Mouse (Mus musculus) CD4-positive helper T cell, adult 2 months (primary cell): Measurements from ENCODE around the gene Xrcc1.
"Not testable (repeated sequence)": the region's sequence is repeated elsewhere in the genome, so short reads cannot be mapped to it uniquely, and the experiment has no call there.

Source experiments
- DNase-seq: peaks from one replicate; pipeline ENCODE4 v3.0.0-alpha.2; 2012; ENCODE audit warnings: low read depth, missing footprints, low spot score

Gene Xrcc1

DNA sequence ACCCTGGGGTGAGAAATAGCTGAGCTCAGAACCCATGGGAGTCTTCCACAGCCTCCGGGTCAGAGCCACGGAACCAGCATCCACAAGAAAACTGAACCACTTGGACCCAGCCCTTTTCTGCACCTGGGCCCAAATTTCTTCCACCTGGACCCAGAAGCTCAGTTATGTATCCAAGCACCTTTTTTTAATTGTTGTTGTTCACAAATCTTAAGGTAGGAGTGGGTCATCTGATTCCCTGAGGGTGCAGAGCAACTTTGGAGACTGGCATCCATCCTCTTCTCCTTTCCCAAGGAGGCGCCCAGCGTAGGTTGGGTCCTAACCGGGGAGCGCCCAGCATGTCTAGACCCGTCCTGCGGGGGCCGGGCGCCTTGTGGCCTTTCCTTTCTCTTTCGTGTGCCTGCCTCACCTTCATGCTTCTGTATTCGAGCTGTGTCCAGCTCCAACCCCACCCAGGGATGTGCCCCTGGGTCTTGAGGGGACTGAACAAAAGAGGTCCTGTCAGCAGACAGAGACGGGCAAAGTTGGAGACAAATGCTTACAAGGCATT is at the start of gene Xrcc1, which contains the start of gene Pinlyp:
Gene Xrcc1 (plus strand): TSS at position 222 of the 547 bp plus-strand sequence.
Gene Pinlyp (minus strand): TSS at position 51 of the 547 bp plus-strand sequence.
- DNase-seq: peak; percentile 22

- no peak for DNase-seq
Observed at GRCm38 (mm10) chr7:24499856-24500577, 46.1 kb upstream of the Xrcc1 start.

- peak; percentile 47 for DNase-seq
Observed at GRCm38 (mm10) chr7:24500929-24501328, 45.2 kb upstream of the Xrcc1 start.

GRCm38 (mm10) chr7:24501492-24501891 is 44.6 kb upstream of the Xrcc1 start:
- DNase-seq: no peak

- no peak for DNase-seq
Observed at GRCm38 (mm10) chr7:24504004-24504403, 42.1 kb upstream of the Xrcc1 start.

- DNase-seq: no peak
Observed at GRCm38 (mm10) chr7:24504868-24505267, 41.2 kb upstream of the Xrcc1 start.

DNA sequence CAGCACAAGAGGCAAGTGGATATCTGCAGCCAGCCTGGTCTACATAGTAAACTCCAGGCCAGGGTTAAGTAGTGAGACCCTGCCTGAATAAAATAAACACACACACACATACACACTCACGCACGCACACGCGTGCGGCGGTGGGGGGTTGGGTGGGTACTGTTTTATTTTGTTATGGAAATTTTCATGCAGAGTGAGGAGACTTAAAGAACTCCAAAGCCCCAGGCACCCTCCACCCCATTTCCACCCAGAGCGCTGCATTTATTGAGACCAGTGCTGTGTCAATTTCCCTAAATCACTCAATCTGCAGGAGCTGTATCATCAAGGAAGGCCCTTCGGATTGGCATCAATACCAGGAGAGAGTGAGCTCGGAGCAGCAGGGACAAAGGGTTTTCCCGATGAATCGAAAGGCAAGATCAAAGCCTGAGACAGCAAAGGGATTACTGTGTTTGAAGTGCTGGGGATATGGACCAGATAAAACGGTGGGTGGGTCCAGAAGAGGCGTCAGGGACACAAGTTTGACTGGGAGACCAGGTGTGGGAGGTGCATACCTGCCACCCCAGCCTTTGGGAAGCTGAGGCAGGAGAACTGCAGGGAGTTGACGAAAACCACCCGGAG is 40.5 kb upstream of the Xrcc1 start:
- DNase-seq: no peak

DNA sequence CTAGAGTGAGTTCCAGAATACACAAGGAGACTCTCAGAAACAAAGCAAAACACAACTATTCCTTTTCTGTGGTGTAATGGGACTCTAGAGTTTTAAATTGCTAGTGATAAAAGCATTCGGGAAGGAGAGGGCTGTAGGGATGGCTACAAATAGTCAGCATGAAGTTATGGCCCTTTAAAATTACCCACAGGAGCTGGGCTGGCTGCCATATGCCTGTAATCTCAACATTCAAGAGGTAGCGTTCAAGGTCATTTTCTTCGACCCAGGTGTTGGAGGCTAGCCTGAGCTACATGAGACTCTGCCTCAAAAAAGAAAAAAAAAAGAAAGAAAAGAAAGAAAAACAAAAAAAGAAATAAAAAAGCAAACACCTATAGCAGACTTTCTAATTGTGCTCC is 40.0 kb upstream of the Xrcc1 start:
- DNase-seq: no peak

DNA sequence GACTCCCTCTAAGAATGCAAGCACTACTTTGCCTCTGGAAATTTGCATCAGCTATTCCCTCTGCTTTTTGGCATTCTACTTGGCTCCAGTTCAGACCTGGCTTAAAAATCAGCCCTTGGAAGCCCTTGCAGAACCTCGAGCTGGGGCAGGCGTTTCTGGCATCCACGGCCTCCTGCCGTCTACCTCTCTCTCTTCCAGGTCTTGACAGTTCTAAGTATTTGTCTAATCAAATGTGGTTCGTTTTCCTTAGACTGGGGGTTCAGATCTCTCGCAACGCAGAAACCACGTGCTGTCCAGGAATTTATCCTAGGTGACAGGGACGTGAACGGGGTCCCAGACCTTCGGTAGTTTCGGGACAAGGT is 39.6 kb upstream of the Xrcc1 start:
- no peak for DNase-seq

GRCm38 (mm10) chr7:24506838-24507725 is 39.0 kb upstream of the Xrcc1 start, which contains the start of gene Zfp428:
Zfp428 (plus strand) TSS chr7:24507006.
- DNase-seq: peak; percentile 60

DNA sequence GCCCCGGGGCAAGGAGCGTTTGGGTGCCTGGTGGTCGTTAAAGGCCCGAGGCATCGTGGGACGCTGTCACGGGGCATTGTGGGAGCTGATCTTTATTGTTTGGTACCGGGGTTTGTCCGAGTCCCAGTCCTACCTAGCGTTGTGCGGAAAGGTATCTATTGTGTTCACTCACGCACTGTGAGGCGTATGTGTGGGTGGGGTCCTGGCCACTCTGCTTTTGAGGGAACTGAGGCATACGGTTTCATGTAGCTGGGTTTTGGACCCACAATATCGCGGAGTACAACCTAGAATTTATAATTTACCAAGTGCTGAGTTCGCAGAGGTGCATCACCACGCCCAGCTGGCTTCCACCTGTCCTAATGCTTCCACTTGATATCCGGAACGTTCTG is 38.4 kb upstream of the Xrcc1 start:
- DNase-seq: no peak

DNA sequence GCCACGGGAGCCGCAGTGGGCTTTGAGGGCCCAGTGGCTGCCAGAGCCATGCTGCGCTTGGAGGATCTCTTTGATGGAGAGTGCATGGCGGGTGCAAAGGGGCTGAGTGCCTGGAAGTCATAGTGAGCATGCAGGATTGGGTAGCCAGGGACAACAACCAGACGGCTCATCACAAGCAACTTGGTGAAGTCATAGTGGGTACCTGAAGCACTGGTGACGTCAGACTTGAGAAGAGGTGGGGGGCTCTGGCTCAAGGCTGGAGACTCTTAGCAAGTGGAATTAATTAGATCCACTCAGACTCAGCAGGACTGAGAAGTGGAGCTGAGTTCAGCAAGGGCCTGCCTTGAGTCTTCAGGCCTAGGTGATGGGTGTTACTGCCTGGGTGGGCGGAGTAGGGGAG is 33.7 kb upstream of the Xrcc1 start, which contains the start of gene AC161166.1:
Gene AC161166.1 (minus strand): TSS at position 101 of the 400 bp plus-strand sequence.
- DNase-seq: no peak

- DNase-seq: not testable (repeated sequence)
Observed at GRCm38 (mm10) chr7:24516319-24516718, 29.8 kb upstream of the Xrcc1 start.

GRCm38 (mm10) chr7:24517077-24517476 is 29.0 kb upstream of the Xrcc1 start:
- DNase-seq: no peak

- no peak for DNase-seq
Observed at GRCm38 (mm10) chr7:24517654-24518053, 28.4 kb upstream of the Xrcc1 start.

DNA sequence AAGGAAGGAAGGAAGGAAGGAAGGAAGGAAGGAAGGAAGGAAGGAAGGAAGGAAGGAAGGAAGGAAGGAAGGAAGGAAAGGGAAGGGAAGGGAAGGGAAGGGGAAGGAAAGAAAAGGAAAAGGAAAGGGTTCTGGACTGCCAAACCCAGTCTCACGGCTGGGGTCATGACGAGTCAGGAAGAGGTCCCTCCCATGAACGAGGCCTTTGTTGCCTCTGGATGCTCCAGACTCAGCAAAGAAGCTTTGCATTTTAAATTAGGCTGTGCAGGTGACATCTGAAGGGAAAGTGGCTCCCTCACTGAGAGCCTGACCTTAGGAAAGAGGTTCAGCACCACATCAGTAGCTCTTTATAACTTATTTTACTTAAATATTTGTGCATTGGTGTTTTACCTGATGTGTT is 27.0 kb upstream of the Xrcc1 start:
- no peak for DNase-seq

- DNase-seq: not testable (repeated sequence)
Observed at GRCm38 (mm10) chr7:24520054-24520453, 26.0 kb upstream of the Xrcc1 start.

DNA sequence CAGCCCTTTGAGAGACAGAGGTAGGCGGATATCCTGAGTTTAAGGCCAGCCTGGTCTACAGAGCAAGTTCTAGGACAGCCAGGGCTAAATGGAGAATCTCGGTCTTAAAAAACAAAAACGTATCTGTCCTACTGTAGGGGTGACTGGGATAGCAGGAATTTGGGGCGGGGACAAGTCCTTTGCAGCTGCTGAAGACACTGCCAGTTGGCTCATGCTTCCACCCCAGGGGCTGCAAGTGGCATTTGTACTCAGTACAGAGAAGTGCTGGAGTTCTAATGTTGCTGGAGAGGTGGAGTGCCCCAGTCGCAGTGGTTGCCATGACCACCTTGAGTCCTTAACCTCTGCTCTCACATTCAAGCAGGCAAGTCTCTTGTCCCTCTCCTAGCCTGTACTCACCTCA is 23.3 kb upstream of the Xrcc1 start:
- DNase-seq: no peak

DNA sequence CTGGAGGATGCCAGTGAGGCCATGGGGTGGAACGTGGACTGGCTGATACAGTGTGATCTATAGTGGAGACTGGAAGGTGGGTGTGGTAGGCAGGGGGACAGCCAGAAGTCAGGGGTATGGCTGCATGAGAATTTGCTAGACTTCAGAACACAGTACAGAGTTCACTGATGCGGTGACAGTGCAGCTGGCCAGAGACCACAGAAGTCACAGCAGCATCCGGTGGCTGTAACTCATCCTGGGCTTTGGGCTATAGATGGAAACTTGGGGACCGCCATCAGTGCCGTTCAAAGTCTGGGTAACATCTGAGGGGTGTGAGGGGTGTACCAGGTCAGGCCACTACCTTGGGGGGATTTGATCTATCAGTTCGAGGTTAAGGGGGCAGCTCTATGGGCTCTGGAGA is 22.4 kb upstream of the Xrcc1 start:
- DNase-seq: no peak

DNA sequence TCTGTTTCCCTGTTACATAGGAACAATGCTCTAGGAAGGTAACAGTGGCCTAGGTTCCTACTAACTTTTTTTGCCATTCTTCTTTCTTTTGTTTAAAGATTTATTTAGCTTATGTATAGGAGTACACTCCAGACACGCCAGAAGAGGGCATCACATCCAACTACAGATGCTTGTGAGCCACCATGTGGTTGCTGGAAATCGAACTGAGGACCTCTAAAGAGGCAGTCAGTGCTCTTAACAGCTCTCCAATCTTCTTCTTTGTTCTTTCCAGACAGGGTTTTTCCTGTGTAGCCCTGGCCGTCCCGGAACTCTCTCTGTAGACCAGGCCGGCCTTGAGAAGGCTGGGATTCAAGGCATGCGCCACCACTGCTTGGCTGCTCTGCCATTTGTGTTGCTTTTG is 21.1 kb upstream of the Xrcc1 start:
- no peak for DNase-seq

DNA sequence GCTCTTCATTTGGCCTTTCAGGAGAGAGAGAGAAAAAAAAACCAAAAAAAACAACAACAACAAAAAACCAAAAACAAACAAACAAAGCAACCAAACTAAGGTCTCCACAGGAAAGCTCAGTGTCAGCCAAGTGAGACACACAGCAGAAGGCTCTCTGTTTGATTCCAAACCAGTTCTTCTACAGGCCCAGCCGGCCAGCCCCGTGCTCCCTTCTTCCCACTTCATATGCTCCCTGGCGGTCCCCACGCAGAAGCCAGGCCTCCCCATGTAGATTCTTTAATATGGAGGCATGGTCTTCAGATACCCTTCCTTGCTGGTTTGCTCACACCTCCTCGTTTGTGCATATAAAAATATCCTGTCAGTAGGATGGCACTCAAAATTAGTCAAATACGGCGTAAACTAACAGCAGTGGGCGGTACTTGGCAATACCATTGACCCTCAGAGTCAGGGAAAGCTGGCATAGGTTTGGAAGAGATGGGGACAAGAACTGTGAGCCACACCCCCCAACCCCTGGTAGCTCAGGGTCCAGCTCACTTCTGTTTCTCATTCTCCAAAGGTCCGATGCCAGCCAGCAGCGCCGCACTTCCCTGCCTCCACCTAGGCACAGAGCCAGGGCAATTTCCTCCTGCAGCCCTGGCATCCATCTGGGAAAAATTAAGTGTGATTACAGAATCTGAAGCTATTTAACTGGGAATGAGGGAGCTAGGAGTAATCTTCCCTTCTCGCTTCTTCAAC is 20.2 kb upstream of the Xrcc1 start:
- DNase-seq: no peak
